Mouse (Mus musculus) intestine, postnatal 0 days (tissue): ENCODE results near the gene Asb15. TPM values are rescaled to one million over a fixed set of nuclear protein-coding genes. Genes with fewer than 3 reads are reported as not detected.

Experiments used
- ATAC-seq: fragments of 200-750 bp; cut with Nextera tagmentation; 2 replicates; pipeline ENCODE4 v1.8.0; 2017; ENCODE audit warnings: mild to moderate bottlenecking, moderate TSS enrichment, moderate library complexity
- H3K27ac ChIP-seq: fragments of 300-500 bp; sonication (generic); 2 replicates; pipeline ENCODE4 v1.5.1; 2014; ENCODE audit warnings: mild to moderate bottlenecking, low read depth, low read length, moderate library complexity
- H3K27me3 ChIP-seq: fragments of 300-500 bp; sonication (generic); replicated peaks from 2 replicates; pipeline ENCODE4 v1.6.1; 2014; ENCODE audit warnings: low read length, mixed read lengths; ENCODE audit not compliant: control insufficient read depth, insufficient read depth
- H3K36me3 ChIP-seq: fragments of 300-500 bp; sonication (generic); 2 replicates; pipeline ENCODE4 v1.6.1; 2014; ENCODE audit warnings: mild to moderate bottlenecking, moderate library complexity; ENCODE audit not compliant: control insufficient read depth, insufficient read depth
- H3K4me1 ChIP-seq: fragments of 300-500 bp; sonication (generic); replicated peaks from 2 replicates; pipeline ENCODE4 v1.6.1; 2014; ENCODE audit warnings: antibody characterized with exemption, low read length, mixed read lengths; ENCODE audit not compliant: control insufficient read depth, insufficient read depth
- H3K4me2 ChIP-seq: fragments of 300-500 bp; sonication (generic); replicated peaks from 2 replicates; pipeline ENCODE4 v1.6.1; 2014; ENCODE audit warnings: low read depth, mild to moderate bottlenecking, moderate library complexity
- H3K4me3 ChIP-seq: fragments of 300-500 bp; sonication (generic); 2 replicates; pipeline ENCODE4 v1.5.1; 2014; ENCODE audit warnings: low read depth, low read length
- H3K9ac ChIP-seq: fragments of 300-500 bp; sonication (generic); 2 replicates; pipeline ENCODE4 v1.6.1; 2014; ENCODE audit warnings: mild to moderate bottlenecking, low read depth, low read length
- H3K9me3 ChIP-seq: fragments of 300-500 bp; sonication (generic); 2 replicates; pipeline ENCODE4 v1.6.1; 2016; ENCODE audit warnings: mixed run types; ENCODE audit not compliant: control insufficient read depth
- CTCF ChIP-seq: sonication (generic); IDR thresholded peaks from 2 replicates; pipeline ENCODE4 v1.5.1; 2016; ENCODE audit warnings: low read depth, mild to moderate bottlenecking, control low read depth, antibody characterized with exemption, moderate library complexity
- WGBS: fragments of 180-500 bp; shearing (Covaris S2); extraction: QIAGEN DNeasy Blood & Tissue Kit; methylation state at CpG from one replicate; pipeline ENCODE4 v1.1.7; 2014; 5-methylcytosine and 5-hydroxymethylcytosine counted together
- polyA plus RNA-seq: library from polyadenylated mRNA; unstranded; fragments of >200 nt; fragmentation: Nextera tagmentation; extraction: Ambion mirVana; gene quantifications from 2 replicates; pipeline ENCODE4 v1.2.1, GENCODE M21; 2015

The Asb15 gene
- polyA plus RNA-seq: not detected in 2 replicates

DNA sequence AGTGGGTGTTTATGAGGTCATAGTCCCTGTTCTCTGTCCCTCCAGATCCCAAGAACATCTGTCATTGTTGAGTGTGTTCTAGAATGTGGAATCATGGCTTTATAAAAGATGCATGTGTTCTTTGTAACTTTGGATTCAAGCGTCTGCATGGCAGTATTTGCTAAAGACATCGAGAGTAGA is at the start of gene Asb15:
TSS of gene Asb15 (plus strand) at position 81 of the 180 bp plus-strand sequence.
- ATAC-seq: no peak
- Histone ChIP-seq H3K4me1 (no peaks in the 10 kb centered on the region), H3K27me3 (no peaks in the 10 kb centered on the region), H3K4me3 (peak within 1 kb of the TSS; percentile 85), H3K9ac (peak within 1 kb of the TSS; percentile 70), H3K4me2 (peak within 1 kb of the TSS; percentile 78), H3K27ac (peak within 1 kb of the TSS; percentile 70), H3K9me3 (no peaks in the 10 kb centered on the region), H3K36me3 (peaks cover 8% of the 10 kb centered on the region)
- no peak for TF ChIP-seq CTCF
- 31% methylated on average over 2 of the region's 2 CpGs for WGBS

DNA sequence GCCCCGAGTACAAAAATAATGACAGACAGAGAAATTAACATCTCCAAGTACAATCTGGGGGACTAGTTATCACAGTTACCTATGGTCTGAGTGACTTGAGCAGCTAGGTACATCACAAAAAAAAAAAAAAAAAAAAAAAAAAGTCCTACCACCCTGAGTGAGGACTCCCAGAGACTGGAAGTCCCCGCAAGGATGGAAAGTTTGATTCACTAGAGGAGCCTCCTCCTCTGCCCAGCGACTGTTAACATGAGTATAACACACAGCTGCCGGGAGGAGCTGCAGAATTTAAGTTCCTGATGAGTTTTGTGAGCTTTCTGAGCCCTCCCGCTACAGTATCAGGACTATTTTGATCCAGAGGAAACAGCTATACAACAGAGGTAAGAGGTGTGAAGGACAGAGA is 41.4 kb upstream of the Asb15 start:
- WGBS: 69% methylated on average over 5 of the region's 5 CpGs
- Histone ChIP-seq H3K4me2 (no peak overlapping the region), H3K27me3 (no peaks in the 10 kb centered on the region), H3K36me3 (no peaks in the 10 kb centered on the region), H3K9ac (no peak overlapping the region), H3K27ac (no peak overlapping the region), H3K4me1 (no peaks in the 10 kb centered on the region), H3K9me3 (no peaks in the 10 kb centered on the region), H3K4me3 (no peak overlapping the region)
- ATAC-seq: no peak
- no peak for TF ChIP-seq CTCF

DNA sequence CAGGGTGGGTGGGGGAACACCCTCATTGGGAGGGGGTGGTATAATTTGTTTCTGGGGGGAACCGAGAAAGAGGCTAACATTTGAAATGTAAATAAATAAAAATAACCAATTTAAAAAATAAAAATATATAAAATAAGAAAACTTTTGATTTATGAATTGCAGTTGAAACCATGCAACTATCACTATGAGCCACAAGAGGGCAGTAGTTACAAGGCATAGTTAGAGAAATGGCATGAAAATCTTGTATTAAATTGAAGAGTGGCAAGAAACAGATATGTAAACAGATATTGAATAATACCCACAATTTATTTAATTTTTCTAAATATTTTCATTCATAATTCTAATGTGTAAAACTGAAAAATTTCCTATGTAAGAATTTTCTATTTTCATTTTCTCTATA is 37.6 kb upstream of the Asb15 start:
- no peaks in the 10 kb centered on the region for H3K9me3 ChIP-seq
- ATAC-seq: no peak
- H3K36me3 ChIP-seq: no peaks in the 10 kb centered on the region
- no peak overlapping the region for H3K4me3 ChIP-seq
- H3K4me2 ChIP-seq: no peak overlapping the region
- WGBS: 10% methylated on average over 1 of the region's 1 CpGs
- no peak overlapping the region for H3K9ac ChIP-seq
- no peaks in the 10 kb centered on the region for H3K27me3 ChIP-seq
- no peaks in the 10 kb centered on the region for H3K4me1 ChIP-seq
- no peak overlapping the region for H3K27ac ChIP-seq
- peak; percentile 71 for TF ChIP-seq CTCF

DNA sequence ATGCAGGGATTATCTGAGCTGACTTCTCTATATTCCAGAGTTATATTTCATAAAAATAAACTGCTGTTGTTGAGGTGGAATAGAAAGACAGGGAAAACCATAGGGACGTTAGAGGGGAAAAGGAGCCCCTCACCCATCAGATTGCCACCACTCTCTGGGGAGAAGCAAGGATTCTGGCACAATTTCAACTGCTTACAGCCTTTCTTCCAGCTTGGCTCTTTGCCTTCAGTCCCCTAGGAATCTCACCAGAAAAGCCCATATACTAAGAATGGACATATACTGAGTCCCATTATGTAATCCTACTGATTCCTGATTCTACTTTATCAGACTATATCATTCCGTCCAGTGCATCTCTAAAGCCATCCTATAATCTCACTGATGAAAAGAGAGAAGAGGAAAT is 23.8 kb upstream of the Asb15 start:
- 83% methylated on average over 2 of the region's 2 CpGs for WGBS
- no peaks in the 10 kb centered on the region for H3K9me3 ChIP-seq
- H3K27ac ChIP-seq: no peak overlapping the region
- no peak for TF ChIP-seq CTCF
- no peaks in the 10 kb centered on the region for H3K36me3 ChIP-seq
- H3K4me1 ChIP-seq: no peaks in the 10 kb centered on the region
- H3K4me2 ChIP-seq: no peak overlapping the region
- H3K27me3 ChIP-seq: no peaks in the 10 kb centered on the region
- no peak overlapping the region for H3K9ac ChIP-seq
- no peak for ATAC-seq
- H3K4me3 ChIP-seq: no peak overlapping the region

DNA sequence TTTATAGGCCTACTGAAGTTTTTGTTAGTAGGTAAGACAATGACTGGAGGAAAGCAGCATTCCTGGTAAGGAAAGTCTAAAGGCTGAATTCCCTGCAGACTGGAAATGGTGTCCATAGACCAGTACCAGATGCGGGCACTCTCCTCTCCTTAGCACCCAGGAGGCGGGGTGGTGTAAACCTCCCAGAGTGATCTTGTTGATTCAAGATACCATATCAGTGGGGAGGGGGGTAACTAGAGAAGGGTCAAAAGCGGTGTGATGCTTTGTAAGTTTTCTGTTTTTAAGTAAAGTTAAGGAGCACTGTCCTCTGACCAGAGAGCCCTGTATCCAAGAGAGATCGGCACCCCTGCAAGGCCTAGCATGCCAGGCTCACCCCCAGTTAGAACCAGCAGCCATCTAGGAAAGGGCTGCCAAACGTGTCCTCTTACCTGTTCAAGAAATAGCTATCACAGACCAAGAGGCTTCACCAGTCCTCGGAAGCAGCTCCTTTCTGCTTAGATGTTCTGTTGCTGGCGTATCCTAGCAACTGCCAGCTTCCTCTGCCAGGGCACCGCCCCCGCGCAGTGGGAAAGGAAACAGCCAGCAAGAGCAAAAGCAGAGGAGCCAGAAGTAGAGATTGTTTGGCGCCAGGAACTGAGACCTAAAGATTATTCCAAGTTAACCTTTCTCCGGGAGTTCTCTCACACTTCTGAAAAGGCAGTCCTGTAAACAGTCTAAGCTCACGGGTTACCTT is 13.2 kb upstream of the Asb15 start, which contains the start of gene Iqub:
TSS of gene Iqub (minus strand) at position 516 of the 733 bp plus-strand sequence.
- Histone ChIP-seq H3K4me2 (no peak within 1 kb of the TSS), H3K4me1 (no peaks in the 10 kb centered on the region; the same call in 1 of the 2 replicates), H3K4me3 (no peak within 1 kb of the TSS), H3K27ac (no peak within 1 kb of the TSS), H3K9me3 (no peaks in the 10 kb centered on the region), H3K27me3 (no peaks in the 10 kb centered on the region), H3K9ac (no peak within 1 kb of the TSS), H3K36me3 (peaks cover 13% of the 10 kb centered on the region)
- WGBS: 20% methylated on average over 13 of the region's 13 CpGs
- ATAC-seq: no peak
- no peak for TF ChIP-seq CTCF

DNA sequence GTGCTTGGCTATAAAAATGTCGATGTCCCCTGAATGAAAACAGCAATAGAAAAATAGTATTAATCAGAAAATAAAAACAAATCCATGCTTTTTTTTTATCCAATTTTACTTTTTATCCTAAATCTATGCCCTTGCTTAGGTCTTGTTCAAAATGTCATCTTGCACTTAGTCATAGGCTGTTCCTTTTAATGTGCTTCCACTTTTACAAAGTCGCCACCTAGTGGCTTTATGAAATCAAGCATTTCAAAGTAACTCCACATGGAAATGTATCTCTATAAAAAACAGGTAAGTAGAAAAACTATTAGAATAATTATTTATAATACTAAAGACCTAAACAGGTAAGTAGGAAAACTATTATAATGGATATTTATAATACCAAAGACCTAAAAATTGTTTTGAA is 11.7 kb upstream of the Asb15 start:
- Histone ChIP-seq H3K27me3 (no peaks in the 10 kb centered on the region), H3K27ac (no peak overlapping the region), H3K36me3 (peaks cover 13% of the 10 kb centered on the region), H3K4me3 (no peak overlapping the region), H3K9ac (no peak overlapping the region), H3K9me3 (no peaks in the 10 kb centered on the region), H3K4me1 (no peaks in the 10 kb centered on the region; the same call in 1 of the 2 replicates), H3K4me2 (no peak overlapping the region)
- no peak for ATAC-seq
- peak; percentile 70 for TF ChIP-seq CTCF
- 42% methylated on average over 2 of the region's 2 CpGs for WGBS

DNA sequence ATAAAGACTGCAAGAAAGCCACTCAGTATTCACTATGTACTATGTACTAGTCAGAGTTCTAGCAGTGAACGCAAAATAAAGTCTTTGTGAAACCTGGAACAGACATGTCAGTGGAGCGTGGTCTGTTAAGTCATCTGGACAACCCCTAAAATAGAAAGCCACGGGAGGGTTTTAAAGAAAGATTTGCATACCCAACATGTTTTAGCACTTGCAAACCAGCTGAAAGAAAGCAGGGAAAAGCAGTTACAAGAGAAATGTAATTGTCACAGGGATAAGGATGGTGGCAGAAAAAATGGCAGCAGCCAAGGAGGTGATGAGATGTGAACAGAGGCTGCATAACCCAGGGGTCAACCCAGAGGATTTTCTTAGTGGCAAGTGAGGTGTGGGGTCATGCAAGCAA is 2.2 kb upstream of the Asb15 start:
- no peaks in the 10 kb centered on the region for H3K9me3 ChIP-seq
- H3K36me3 ChIP-seq: peaks cover 19% of the 10 kb centered on the region
- H3K4me2 ChIP-seq: peak overlapping the region; percentile 78; the same call in 1 of the 2 replicates
- H3K27me3 ChIP-seq: no peaks in the 10 kb centered on the region
- no peaks in the 10 kb centered on the region for H3K4me1 ChIP-seq
- ATAC-seq: no peak
- H3K4me3 ChIP-seq: no peak overlapping the region
- H3K9ac ChIP-seq: no peak overlapping the region
- no peak overlapping the region for H3K27ac ChIP-seq
- no peak for TF ChIP-seq CTCF
- 87% methylated on average over 3 of the region's 3 CpGs for WGBS
